Mouse (Mus musculus): ENCODE measurements around the gene Btg4. TPM values are rescaled to one million over a fixed set of nuclear protein-coding genes. Genes with fewer than 3 reads are reported as not detected.

Gene Btg4
- total and polyA plus RNA-seq, 3 experiments, result not detected

- Histone ChIP-seq H3K9ac (ENCODE audit: insufficient read depth, low read depth) (no peak overlapping the region), H3K4me3 (replicated peaks in 1 of 3; ENCODE audit: low read depth in 2 of 3, low read length in 2 of 3, poor library complexity in 1 of 3) (no peak overlapping the region), H3K27me3 (replicated peaks) (no peaks in the 10 kb centered on the region), H3K4me2 (ENCODE audit: insufficient read depth, low read depth, poor library complexity, severe bottlenecking) (no peak overlapping the region), H3K79me2 (replicated peaks; ENCODE audit: control insufficient read depth, extremely low read depth, insufficient read depth, poor library complexity, severe bottlenecking) (no peaks in the 10 kb centered on the region), H3K36me3 (replicated peaks in 1 of 2; ENCODE audit: control insufficient read depth in 1 of 2, insufficient read depth in 1 of 2, low read length in 1 of 2) (peaks cover 0 to 4% of the 10 kb centered on the region in 2 experiments), H3K4me1 (ENCODE audit: control insufficient read depth in 1 of 2, insufficient read depth in 2 of 2) (peaks cover 22 to 50% of the 10 kb centered on the region in 2 experiments), H3K9me3 (replicated peaks; ENCODE audit: low read length) (no peaks in the 10 kb centered on the region), H3K27ac (ENCODE audit: insufficient read depth, low read depth) (no peak overlapping the region)
- peak; percentile 87 for DNase-seq (ENCODE audit: extremely low read depth)
- in situ Hi-C loops (cut with MboI; ENCODE audit: low pct_ligation_motif_present, low pct_unique_long_range_greater_than_20kb, low sequenced_read_pairs) (loop anchor here (25.0 kb wide), 2 partner anchors 600 to 750 kb away; partner anchors contain the start of gene Arhgap20), dilution Hi-C loops (cut with MboI; ENCODE audit: extremely low pct_ligation_motif_present, extremely low pct_unique_long_range_greater_than_20kb, low sequenced_read_pairs) (no loop called here)
- no peak; the same call in 1 of the 2 replicates for TF ChIP-seq HCFC1 (IDR thresholded peaks at IDR 0.05; ENCODE audit: low read depth, low read length)
- no peak for TF ChIP-seq UBTF (IDR thresholded peaks at IDR 0.05; ENCODE audit: low read depth, low read length)
- TF ChIP-seq MXI1 (IDR thresholded peaks at IDR 0.05; ENCODE audit: low read depth, low read length), result peak; percentile 38; the same call in 1 of the 2 replicates
- 0 out of 2 replicates have a peak, but pooled peaks have one; percentile 45 for TF ChIP-seq MEF2A (IDR thresholded peaks at IDR 0.05; ENCODE audit: borderline replicate concordance, low read depth, low read length)
- TF ChIP-seq RAD21 (IDR thresholded peaks at IDR 0.05; ENCODE audit: low read depth, low read length), result peak; percentile 94
- no peak for TF ChIP-seq TBP (conservative IDR thresholded peaks at IDR 0.05; ENCODE audit: low read depth, low read length)
- no peak for TF ChIP-seq ZKSCAN1 (IDR thresholded peaks at IDR 0.05; ENCODE audit: borderline replicate concordance, low read depth, low read length)
- no peak for TF ChIP-seq SIN3A (IDR thresholded peaks at IDR 0.05; ENCODE audit: low read length)
- no peak for TF ChIP-seq USF2 (conservative IDR thresholded peaks at IDR 0.05; ENCODE audit: low read depth, low read length)
- peak; percentile 35; the same call in 1 of the 2 replicates for TF ChIP-seq MAFK (IDR thresholded peaks at IDR 0.05; ENCODE audit: insufficient replicate concordance, low read length)
- peak; percentile 54 for TF ChIP-seq MAX (IDR thresholded peaks at IDR 0.05; ENCODE audit: low read length)
- TF ChIP-seq JUND (conservative IDR thresholded peaks at IDR 0.05; ENCODE audit: low read depth, low read length), result peak; percentile 39
- peak; percentile 91 for TF ChIP-seq ZC3H11A (IDR thresholded peaks at IDR 0.05; ENCODE audit: low read depth, low read length)
- 0 out of 2 replicates have a peak, but pooled peaks have one; percentile 30 for TF ChIP-seq CHD2 (IDR thresholded peaks at IDR 0.05; ENCODE audit: low read length)
- peak; percentile 64; the same call in 1 of the 2 replicates for TF ChIP-seq MYC (IDR thresholded peaks at IDR 0.05; ENCODE audit: low read depth, low read length)
- peak; percentile 28; the same call in 1 of the 2 replicates for TF ChIP-seq ELF1 (IDR thresholded peaks at IDR 0.05; ENCODE audit: low read depth, low read length)
- peak; percentile 97 for TF ChIP-seq SMC3 (IDR thresholded peaks at IDR 0.05; ENCODE audit: low read depth, low read length)
- peak; percentile 81 for TF ChIP-seq MAZ (IDR thresholded peaks at IDR 0.05; ENCODE audit: low read depth, low read length)
- TF ChIP-seq RCOR1 (conservative IDR thresholded peaks at IDR 0.05; ENCODE audit: low read depth, low read length), result peak; percentile 64; the same call in 1 of the 2 replicates
- peak; percentile 49 for TF ChIP-seq BHLHE40 (IDR thresholded peaks at IDR 0.05; ENCODE audit: low read depth, low read length)
- no peak for TF ChIP-seq GABPA (IDR thresholded peaks at IDR 0.05; ENCODE audit: insufficient replicate concordance, low read depth, low read length)
- TF ChIP-seq IRF4 (IDR thresholded peaks at IDR 0.05; ENCODE audit: low read depth, low read length), result peak; percentile 65; the same call in 1 of the 2 replicates
- no peak for TF ChIP-seq JUN (IDR thresholded peaks at IDR 0.05; ENCODE audit: insufficient read depth, low read depth, low read length)
- 0 out of 2 replicates have a peak, but pooled peaks have one; percentile 41 for TF ChIP-seq TCF12 (IDR thresholded peaks at IDR 0.05; ENCODE audit: low read depth, low read length)
- TF ChIP-seq CTCF (conservative IDR thresholded peaks at IDR 0.05 in 1 of 2, IDR thresholded peaks at IDR 0.05 in 1 of 2; ENCODE audit: low read depth in 2 of 2, low read length in 2 of 2), result peak; percentile 50 to 95
Observed at GRCm38 (mm10) chr9:51161771-51162388, 101.2 kb downstream of the Btg4 start.

All from CH12.LX (cell line).